Mouse (Mus musculus) forebrain, embryonic 14.5 days (tissue): ENCODE data around the gene Nelfb. TPM values are rescaled to one million over a fixed set of nuclear protein-coding genes. Genes with fewer than 3 reads are reported as not detected.
"Not testable (repeated sequence)": the region's sequence is repeated elsewhere in the genome, so short reads cannot be mapped to it uniquely, and the experiment has no call there.

ENCODE experiments used
- ATAC-seq: fragments of 200-750 bp; cut with Nextera tagmentation; 2 replicates; pipeline ENCODE4 v1.8.0; 2017; ENCODE audit warnings: mild to moderate bottlenecking, moderate library complexity
- DNase-seq: peaks from one replicate; pipeline ENCODE4 v3.0.0-alpha.2; 2015; ENCODE audit warnings: low spot score
- H3K27ac ChIP-seq: fragments of 300-500 bp; sonication (generic); 2 replicates; pipeline ENCODE4 v1.5.1; 2014; ENCODE audit warnings: low read depth, mild to moderate bottlenecking, control low read depth, low read length, moderate library complexity
- H3K27me3 ChIP-seq: fragments of 300-500 bp; sonication (generic); replicated peaks from 2 replicates; pipeline ENCODE4 v1.6.1; 2014; ENCODE audit warnings: low read length, control low read depth, mixed read lengths; ENCODE audit not compliant: control insufficient read depth, insufficient read depth
- H3K36me3 ChIP-seq: fragments of 300-500 bp; sonication (generic); 2 replicates; pipeline ENCODE4 v1.6.1; 2014; ENCODE audit warnings: low read length, control low read depth; ENCODE audit not compliant: control insufficient read depth, insufficient read depth
- H3K4me1 ChIP-seq: fragments of 300-500 bp; sonication (generic); 2 replicates; pipeline ENCODE4 v1.6.1; 2014; ENCODE audit warnings: antibody characterized with exemption, low read length, control low read depth; ENCODE audit not compliant: control insufficient read depth, insufficient read depth
- H3K4me2 ChIP-seq: fragments of 300-500 bp; sonication (generic); 2 replicates; pipeline ENCODE4 v1.6.1; 2014; ENCODE audit warnings: mild to moderate bottlenecking, control low read depth, low read length
- H3K4me3 ChIP-seq: fragments of 300-500 bp; sonication (generic); 2 replicates; pipeline ENCODE4 v1.5.1; 2014; ENCODE audit warnings: low read depth, low read length, control low read depth
- H3K9ac ChIP-seq: fragments of 300-500 bp; sonication (generic); 2 replicates; pipeline ENCODE4 v1.6.1; 2014; ENCODE audit warnings: mild to moderate bottlenecking, low read length, control low read depth, moderate library complexity
- H3K9me3 ChIP-seq: fragments of 300-500 bp; sonication (generic); replicated peaks from 2 replicates; pipeline ENCODE4 v1.6.1; 2016; ENCODE audit warnings: low read length, control low read depth, mixed read lengths; ENCODE audit not compliant: control insufficient read depth
- WGBS: fragments of 180-500 bp; shearing (Covaris S2); extraction: QIAGEN DNeasy Blood & Tissue Kit; methylation state at CpG from one replicate; pipeline ENCODE4 v1.1.7; 2014; 5-methylcytosine and 5-hydroxymethylcytosine counted together
- polyA plus RNA-seq: library from polyadenylated mRNA; unstranded; fragments of >200 nt; fragmentation: Nextera tagmentation; extraction: Ambion mirVana; gene quantifications from 2 replicates; pipeline ENCODE4 v1.2.1, GENCODE M21; 2014

The Nelfb gene
- polyA plus RNA-seq, result 68.8 and 73.5 TPM in 2 replicates

DNA sequence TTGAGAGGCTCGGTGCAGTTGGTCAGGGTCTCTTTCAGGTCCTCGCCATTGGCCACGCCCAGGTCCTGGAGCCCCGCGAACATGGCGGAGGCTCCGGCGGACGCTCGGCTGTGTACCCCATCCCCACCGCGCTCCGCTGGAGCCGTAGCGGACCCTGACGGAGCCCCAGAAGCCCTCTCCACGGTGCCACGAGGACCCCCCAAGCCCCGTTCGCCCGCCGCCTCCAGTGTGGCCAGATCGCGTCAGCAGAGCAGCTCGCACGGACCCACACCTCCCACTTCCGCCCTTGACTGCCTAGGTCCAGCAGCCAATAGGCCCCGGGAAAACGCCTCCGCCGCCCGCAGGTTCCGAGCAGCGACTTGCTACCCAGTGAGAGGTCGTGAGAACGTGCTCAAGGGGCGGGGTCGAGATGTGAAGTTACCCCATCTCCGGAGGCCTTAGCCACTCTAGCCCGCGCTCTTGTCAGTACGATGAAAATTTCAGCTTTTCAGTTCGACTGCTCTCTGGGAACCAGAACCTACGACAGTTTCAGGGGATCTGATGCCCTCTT lies at the start of gene Nelfb:
Gene Nelfb (minus strand): TSS at position 369 of the 550 bp plus-strand sequence.
- Histone ChIP-seq H3K4me3 (peak within 1 kb of the TSS; percentile 89), H3K9ac (peak within 1 kb of the TSS; percentile 91), H3K27ac (peak within 1 kb of the TSS; percentile 81), H3K9me3 (no peaks in the 10 kb centered on the region), H3K4me2 (peak within 1 kb of the TSS; percentile 93), H3K36me3 (peaks cover 19% of the 10 kb centered on the region), H3K4me1 (peaks cover 15% of the 10 kb centered on the region), H3K27me3 (no peaks in the 10 kb centered on the region)
- WGBS, result under 1% methylated on average over 44 of the region's 44 CpGs
- peak; percentile 93 for ATAC-seq
- DNase-seq, result peak; percentile 87

- Histone ChIP-seq H3K27ac (no peak overlapping the region), H3K36me3 (no peaks in the 10 kb centered on the region), H3K4me3 (no peak overlapping the region), H3K27me3 (peaks cover 9% of the 10 kb centered on the region), H3K9ac (no peak overlapping the region), H3K4me2 (no peak overlapping the region), H3K9me3 (no peaks in the 10 kb centered on the region), H3K4me1 (peaks cover 23% of the 10 kb centered on the region)
- ATAC-seq (no peak), DNase-seq (no peak)
- 36% methylated on average over 2 of the region's 2 CpGs for whole genome bisulfite sequencing
These were observed 47.6 kb upstream of the Nelfb start for GRCm38 (mm10) chr2:25258887-25259286.

DNA sequence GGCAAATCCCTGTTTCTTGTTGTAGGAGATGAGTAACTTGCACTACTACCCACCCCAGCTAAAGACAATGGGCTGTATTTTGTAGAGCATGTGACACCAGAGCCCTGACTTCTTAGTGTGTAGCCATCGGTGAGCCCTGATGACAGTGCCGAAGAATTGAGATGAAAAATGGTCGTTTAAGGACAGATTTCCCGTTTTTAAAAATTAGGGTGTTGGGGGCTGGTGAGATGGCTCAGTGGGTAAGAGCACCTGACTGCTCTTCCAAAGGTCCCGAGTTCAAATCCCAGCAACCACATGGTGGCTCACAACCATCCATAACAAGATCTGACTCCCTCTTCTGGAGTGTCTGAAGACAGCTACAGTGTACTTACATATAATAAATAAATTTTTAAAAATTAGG lies 46.0 kb upstream of the Nelfb start:
- not testable (repeated sequence) for H3K9ac ChIP-seq, H3K36me3 ChIP-seq, DNase-seq, H3K9me3 ChIP-seq, H3K27ac ChIP-seq, H3K4me3 ChIP-seq, H3K4me2 ChIP-seq, H3K27me3 ChIP-seq, ATAC-seq
- WGBS, result 89% methylated on average over 5 of the region's 5 CpGs
- peaks cover 15% of the 10 kb centered on the region for H3K4me1 ChIP-seq

DNA sequence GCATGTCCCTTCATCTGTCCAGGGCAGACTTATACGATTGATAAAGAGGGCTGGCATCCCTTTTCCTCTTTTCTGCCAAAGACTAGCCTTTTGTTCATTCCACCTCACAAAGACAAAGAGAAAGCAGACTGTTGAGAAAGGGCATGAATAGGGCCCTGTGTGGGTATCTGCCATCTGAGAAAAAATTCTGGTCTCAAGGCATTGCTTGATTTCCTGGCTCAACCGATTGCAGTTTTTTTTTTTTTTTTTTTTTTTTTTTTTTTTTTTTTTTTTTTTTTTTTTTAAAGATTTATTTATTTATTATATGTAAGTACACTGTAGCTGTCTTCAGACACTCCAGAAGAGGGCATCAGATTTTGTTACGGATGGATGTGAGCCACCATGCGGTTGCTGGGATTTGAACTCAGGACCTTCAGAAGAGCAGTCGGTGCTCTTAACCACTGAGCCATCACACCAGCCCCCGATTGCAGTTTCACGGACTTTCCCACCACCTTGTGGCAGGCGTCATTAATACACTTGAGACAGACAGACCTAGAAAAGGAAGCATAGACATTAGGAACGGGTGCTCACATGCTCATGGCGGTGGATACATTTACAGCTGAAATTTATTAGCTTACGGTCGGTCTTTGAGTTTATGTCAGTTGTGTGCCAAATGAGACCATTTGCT lies 45.3 kb upstream of the Nelfb start:
- not testable (repeated sequence) for H3K27ac ChIP-seq, H3K9me3 ChIP-seq, H3K27me3 ChIP-seq, DNase-seq, ATAC-seq
- 49% methylated on average over 11 of the region's 12 CpGs for WGBS
- H3K4me1 ChIP-seq, result peaks cover 12% of the 10 kb centered on the region
- peak overlapping the region; percentile 96 for H3K4me2 ChIP-seq
- peaks cover 11% of the 10 kb centered on the region for H3K36me3 ChIP-seq
- H3K4me3 ChIP-seq, result peak overlapping the region; percentile 97
- H3K9ac ChIP-seq, result peak overlapping the region; percentile 86; the same call in 1 of the 2 replicates

GRCm38 (mm10) chr2:25255284-25255779 lies 44.0 kb upstream of the Nelfb start, which contains the start of gene Tmem203:
TSS of gene Tmem203 (plus strand) at chr2:25255439.
- Histone ChIP-seq H3K4me1 (peaks cover 12% of the 10 kb centered on the region), H3K27ac (peak within 1 kb of the TSS; percentile 70), H3K4me3 (peak within 1 kb of the TSS; percentile 97), H3K36me3 (peaks cover 21% of the 10 kb centered on the region), H3K9ac (peak within 1 kb of the TSS; percentile 86), H3K4me2 (peak within 1 kb of the TSS; percentile 96), H3K27me3 (no peaks in the 10 kb centered on the region), H3K9me3 (no peaks in the 10 kb centered on the region)
- under 1% methylated on average over 38 of the region's 39 CpGs for WGBS
- peak; percentile 95 for DNase-seq
- ATAC-seq, result peak; percentile 94

DNA sequence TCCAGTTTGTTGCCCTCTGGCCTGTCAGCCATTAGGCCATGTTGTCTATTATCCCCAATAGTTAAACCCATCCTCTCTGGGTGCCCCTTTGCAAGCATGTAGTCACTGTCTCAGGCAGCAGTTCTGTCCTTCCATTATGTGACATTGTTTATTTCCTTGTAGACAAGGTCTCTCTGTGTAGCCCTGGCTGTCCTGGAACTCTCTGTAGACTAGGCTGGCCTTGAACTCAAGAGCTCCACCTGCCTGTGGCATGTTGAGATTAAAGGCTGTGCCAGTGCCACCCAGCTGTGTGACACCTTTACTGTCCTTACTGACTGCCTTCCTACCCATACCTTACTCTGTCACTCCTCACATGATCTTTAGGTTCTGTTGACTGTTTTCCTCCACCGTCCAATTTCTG lies 41.0 kb upstream of the Nelfb start:
- Histone ChIP-seq H3K4me2 (no peak overlapping the region), H3K4me1 (peaks cover 12% of the 10 kb centered on the region), H3K27me3 (no peaks in the 10 kb centered on the region), H3K27ac (no peak overlapping the region), H3K4me3 (no peak overlapping the region), H3K9ac (no peak overlapping the region), H3K9me3 (no peaks in the 10 kb centered on the region), H3K36me3 (peaks cover 51% of the 10 kb centered on the region)
- DNase-seq (no peak), ATAC-seq (no peak)
- WGBS, result 90% methylated on average over 1 of the region's 1 CpGs

DNA sequence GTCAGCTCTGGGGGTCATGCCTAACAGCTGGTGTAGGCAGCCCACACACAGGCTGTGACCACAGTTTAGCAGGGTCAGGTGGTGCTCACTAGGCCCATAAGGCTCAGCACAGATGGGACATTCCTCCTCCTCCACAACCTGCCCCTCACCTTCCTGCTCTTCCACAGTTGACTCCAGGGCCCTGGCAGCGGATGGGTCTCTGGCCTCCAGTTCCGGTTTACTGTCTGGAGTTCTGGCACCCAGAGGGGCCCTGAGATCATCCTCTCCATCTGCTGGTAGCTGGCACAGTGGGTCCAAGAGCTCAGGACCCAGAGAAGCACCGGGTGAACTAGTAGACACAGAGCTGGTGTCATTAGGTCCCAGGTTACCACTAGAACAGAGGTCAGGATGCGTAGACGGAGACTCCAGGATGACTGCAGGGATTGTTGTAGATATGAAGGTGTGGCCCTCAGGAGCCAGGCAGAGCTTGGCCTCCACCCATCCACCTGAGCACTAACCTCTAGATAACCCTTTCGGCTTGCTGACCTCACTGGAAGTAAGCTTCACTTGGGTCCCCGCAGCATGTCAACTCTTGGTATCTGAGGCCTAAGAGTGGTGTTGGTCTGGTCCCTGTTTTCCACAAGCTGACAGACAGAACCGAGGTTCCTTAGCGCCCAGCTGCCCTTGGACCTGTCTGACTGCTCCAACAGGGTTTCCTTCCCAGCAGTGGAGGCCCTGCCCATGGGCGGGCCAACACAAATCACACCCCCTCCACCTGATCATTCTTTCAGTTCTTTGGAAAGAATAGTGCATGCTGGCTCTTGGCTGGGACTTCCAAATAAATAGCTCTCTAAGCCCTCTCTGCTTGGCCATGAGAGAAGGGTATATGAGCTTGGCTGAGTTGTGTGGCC lies 35.1 kb upstream of the Nelfb start, which contains the start of gene AL732309.1:
Gene AL732309.1 (minus strand): TSS at position 681 of the 890 bp plus-strand sequence.
- ATAC-seq (no peak), DNase-seq (no peak)
- Histone ChIP-seq H3K27ac (no peak within 1 kb of the TSS), H3K4me2 (no peak within 1 kb of the TSS), H3K9me3 (no peaks in the 10 kb centered on the region), H3K9ac (no peak within 1 kb of the TSS), H3K27me3 (no peaks in the 10 kb centered on the region), H3K4me3 (no peak within 1 kb of the TSS), H3K4me1 (peaks cover 7% of the 10 kb centered on the region), H3K36me3 (peaks cover 66% of the 10 kb centered on the region)
- 90% methylated on average over 10 of the region's 10 CpGs for WGBS

- DNase-seq (no peak), ATAC-seq (no peak)
- 93% methylated on average over 4 of the region's 4 CpGs for WGBS
These were observed 32.9 kb upstream of the Nelfb start for GRCm38 (mm10) chr2:25244144-25244543.

More at GRCm38 (mm10) chr2:25244144-25244543, 32.9 kb upstream of the Nelfb start:
- peaks cover 45% of the 10 kb centered on the region for H3K36me3 ChIP-seq
- H3K27me3 ChIP-seq, result no peaks in the 10 kb centered on the region
- H3K27ac ChIP-seq, result no peak overlapping the region
- no peak overlapping the region for H3K4me3 ChIP-seq
- no peaks in the 10 kb centered on the region for H3K9me3 ChIP-seq
- peaks cover 15% of the 10 kb centered on the region for H3K4me1 ChIP-seq
- no peak overlapping the region for H3K9ac ChIP-seq
- no peak overlapping the region for H3K4me2 ChIP-seq
